Mouse (Mus musculus) ES-E14 (cell line): ENCODE results near the gene Tgfbr2. TPM values are rescaled to one million over a fixed set of nuclear protein-coding genes. Genes with fewer than 3 reads are reported as not detected.
A peak's percentile ranks its signal among the peaks of the same experiment; 100 is the strongest.

Source experiments
- DNase-seq: peaks from one replicate; pipeline ENCODE4 v3.0.0-alpha.2; 2013; ENCODE audit warnings: low read depth, low spot score
- H3K27ac ChIP-seq: 2 replicates; pipeline ENCODE4 v1.5.1; 2012; ENCODE audit warnings: low read depth, mild to moderate bottlenecking, low read length, moderate library complexity, mixed read lengths; ENCODE audit not compliant: poor library complexity, insufficient read depth, severe bottlenecking
- H3K36me3 ChIP-seq: 2 replicates; pipeline ENCODE4 v1.6.1; 2012; ENCODE audit warnings: mild to moderate bottlenecking, low read length, moderate library complexity, mixed read lengths; ENCODE audit not compliant: control insufficient read depth, poor library complexity, insufficient read depth, severe bottlenecking
- H3K4me1 ChIP-seq, 2 experiments: fragments of 150-350 bp in 1 of 2; sonication (generic) in 1 of 2; 2 replicates each; pipeline ENCODE4 v1.6.1; 2012; ENCODE audit warnings: low read length in 2 of 2, mild to moderate bottlenecking in 1 of 2, mixed read lengths in 1 of 2; ENCODE audit not compliant: control insufficient read depth in 2 of 2, insufficient read depth in 2 of 2, poor library complexity in 1 of 2
- H3K4me3 ChIP-seq, 2 experiments: fragments of 150-350 bp in 1 of 2; sonication (generic) in 1 of 2; 2 replicates each; pipeline ENCODE4 v1.5.1; 2012; ENCODE audit warnings: low read length in 2 of 2, low read depth in 1 of 2, mild to moderate bottlenecking in 1 of 2, mixed read lengths in 1 of 2; ENCODE audit not compliant: insufficient read depth in 1 of 2, poor library complexity in 1 of 2, severe bottlenecking in 1 of 2
- H3K9ac ChIP-seq: 2 replicates; pipeline ENCODE4 v1.6.1; 2012; ENCODE audit warnings: low read depth, mild to moderate bottlenecking, low read length, mixed read lengths; ENCODE audit not compliant: poor library complexity, insufficient read depth, severe bottlenecking
- H3K9me3 ChIP-seq: fragments of 150-350 bp; sonication (generic); 2 replicates; pipeline ENCODE4 v1.6.1; 2012; ENCODE audit warnings: low read depth, mild to moderate bottlenecking, low read length; ENCODE audit not compliant: control insufficient read depth, insufficient read depth
- CHD2 ChIP-seq: IDR thresholded peaks from 2 replicates; pipeline ENCODE4 v1.6.1; 2014; ENCODE audit warnings: mild to moderate bottlenecking, low read depth, low read length, inconsistent platforms
- HCFC1 ChIP-seq: IDR thresholded peaks from 2 replicates; pipeline ENCODE4 v1.6.1; 2012; ENCODE audit warnings: low read length, inconsistent platforms, borderline replicate concordance; ENCODE audit not compliant: insufficient read depth
- MAFK ChIP-seq: IDR thresholded peaks from 2 replicates; pipeline ENCODE4 v1.6.1; 2014; ENCODE audit warnings: mild to moderate bottlenecking, low read depth, low read length, inconsistent platforms; ENCODE audit not compliant: insufficient read depth
- ZC3H11A ChIP-seq: IDR thresholded peaks from 2 replicates; pipeline ENCODE4 v1.6.1; 2012; ENCODE audit warnings: low read depth, mild to moderate bottlenecking, inconsistent platforms, low read length, borderline replicate concordance
- ZNF384 ChIP-seq: IDR thresholded peaks from 2 replicates; pipeline ENCODE4 v1.6.1; 2012; ENCODE audit warnings: low read depth, low read length, inconsistent platforms
- in situ Hi-C, 2 experiments: fragments of 600-800 bp; cut with MboI; formaldehyde crosslinking; loops; one replicate each; pipeline ENCODE4 v1.15.1; 2025; ENCODE audit warnings: low sequenced_read_pairs in 2 of 2, inconsistent platforms in 1 of 2; ENCODE audit not compliant: unreplicated experiment in 2 of 2
- total RNA-seq: library from RNA; depleted of rRNA; stranded (reverse); fragments of 300-350 nt; gene quantifications from 2 replicates; pipeline ENCODE4 v1.2.3, GENCODE M21; 2012

The Tgfbr2 gene
- total RNA-seq, 1 experiment: 5.1 TPM

DNA sequence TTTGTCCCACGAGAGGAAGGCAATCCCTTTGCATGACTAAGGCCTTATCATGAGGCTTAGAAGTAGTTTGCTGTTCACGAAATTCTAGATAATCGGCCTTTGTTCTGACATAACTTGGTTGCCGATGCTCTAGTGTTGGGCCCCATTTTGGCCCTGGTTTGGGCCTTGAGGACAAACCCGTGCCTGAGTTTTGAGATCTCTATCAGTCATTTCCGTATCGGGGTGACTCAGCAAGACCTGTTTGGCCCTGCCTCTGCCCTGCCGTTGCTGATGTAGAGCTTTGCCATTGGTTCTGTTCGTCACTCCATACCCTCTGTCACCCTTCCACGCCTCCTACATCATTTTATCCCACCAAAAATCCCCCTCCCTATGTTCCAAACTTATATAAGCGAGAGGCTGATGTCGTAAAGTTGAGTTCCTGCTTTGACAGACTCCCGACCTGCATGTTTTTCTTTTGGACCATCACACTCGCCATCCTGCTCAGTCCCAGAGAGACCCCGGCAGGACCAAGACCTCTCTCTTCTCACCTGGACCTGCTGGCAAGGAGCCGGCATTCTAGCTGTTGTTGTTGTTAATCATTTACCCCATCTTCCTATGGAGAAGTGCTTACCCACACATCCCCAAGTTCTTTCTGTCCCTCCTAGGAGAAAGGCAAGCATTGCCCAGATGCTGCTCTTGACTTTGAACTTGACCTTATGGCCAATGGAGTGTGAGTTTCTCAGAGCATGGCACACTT, 33.2 kb upstream of the Tgfbr2 start:
- TF ChIP-seq ZC3H11A (no peak), MAFK (0 out of 2 replicates have a peak, but pooled peaks have one; percentile 55)
- H3K9me3 ChIP-seq: no peaks in the 10 kb centered on the region
- H3K4me3 ChIP-seq: no peak overlapping the region
- no peaks in the 10 kb centered on the region for H3K36me3 ChIP-seq
- H3K9ac ChIP-seq: no peak overlapping the region
- in situ Hi-C loops: no loop called here
- H3K27ac ChIP-seq: no peak overlapping the region
- DNase-seq: no peak
- peaks cover 0 to 2% of the 10 kb centered on the region in 2 experiments; a peak in 1 of 4 replicates for H3K4me1 ChIP-seq

DNA sequence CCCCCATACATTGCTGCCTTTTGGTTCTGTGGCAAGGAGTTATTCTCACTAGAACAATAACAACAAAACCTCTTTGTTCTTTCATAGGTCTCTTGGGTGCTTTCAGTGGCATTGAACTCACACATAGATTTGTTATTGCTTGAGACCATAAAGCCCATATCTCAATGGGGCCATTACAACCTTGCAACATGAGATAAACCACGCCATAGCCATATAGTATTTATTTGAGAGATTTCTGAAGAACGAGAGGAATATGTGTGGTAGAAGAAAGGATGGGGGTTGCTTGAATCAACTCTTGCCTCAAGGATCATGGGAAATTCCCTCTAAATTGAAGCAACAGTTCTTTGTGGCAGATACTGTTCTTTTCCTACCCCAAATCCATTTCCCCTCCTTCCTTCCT, 31.7 kb upstream of the Tgfbr2 start:
- Histone ChIP-seq H3K36me3 (no peaks in the 10 kb centered on the region), H3K9me3 (no peaks in the 10 kb centered on the region), H3K9ac (no peak overlapping the region), H3K4me1 (peaks cover 0 to 2% of the 10 kb centered on the region in 2 experiments; a peak in 1 of 4 replicates), H3K4me3 (no peak overlapping the region), H3K27ac (no peak overlapping the region)
- in situ Hi-C loops: no loop called here
- DNase-seq: no peak
- TF ChIP-seq ZC3H11A (no peak), MAFK (no peak), ZNF384 (no peak), HCFC1 (no peak), CHD2 (no peak)

DNA sequence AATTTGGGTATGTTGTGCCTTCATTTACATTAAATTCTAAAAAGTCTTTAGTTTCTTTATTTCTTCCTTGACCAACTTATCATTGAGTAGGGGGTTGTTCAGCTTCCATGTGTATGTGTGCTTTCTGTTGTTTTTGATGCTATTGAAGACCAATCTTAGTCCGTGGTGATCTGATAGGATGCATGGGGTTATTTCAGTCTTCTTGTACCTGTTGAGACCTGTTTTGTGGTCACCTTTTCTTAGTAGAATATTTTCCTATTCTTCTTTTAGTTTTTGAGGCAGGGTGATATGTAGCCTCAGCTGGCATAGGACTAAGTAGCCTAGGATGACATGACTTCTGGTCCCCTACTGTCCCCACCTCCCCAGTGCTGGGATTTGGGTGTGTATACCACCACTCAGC, 28.5 kb upstream of the Tgfbr2 start:
- no peak for DNase-seq
- no peak overlapping the region for H3K9ac ChIP-seq

DNA sequence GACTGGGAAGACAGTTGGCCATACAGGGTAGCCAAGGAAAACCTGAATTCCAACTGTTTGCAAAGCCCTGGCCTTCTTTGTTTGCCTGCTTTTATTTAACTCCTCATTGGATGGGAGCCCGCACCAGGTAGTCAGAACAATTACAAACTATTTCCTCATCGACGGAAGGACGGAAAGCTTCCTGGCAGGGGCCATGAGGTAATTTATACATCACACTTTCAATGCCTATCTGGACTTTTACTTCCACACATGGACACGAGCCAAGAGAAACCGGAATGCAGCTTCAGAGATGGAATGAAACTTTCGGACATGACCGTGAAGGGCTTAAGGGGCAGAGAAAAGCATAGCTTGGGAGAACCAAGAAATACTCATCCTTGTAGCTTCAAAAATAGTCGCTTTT, 24.0 kb upstream of the Tgfbr2 start:
- no peaks in the 10 kb centered on the region for H3K36me3 ChIP-seq
- no peak overlapping the region for H3K9ac ChIP-seq
- no peak for DNase-seq
- in situ Hi-C loops: no loop called here
- H3K4me3 ChIP-seq: no peak overlapping the region
- no peaks in the 10 kb centered on the region for H3K9me3 ChIP-seq
- no peak overlapping the region for H3K27ac ChIP-seq
- no peaks in the 10 kb centered on the region for H3K4me1 ChIP-seq
- TF ChIP-seq HCFC1 (no peak), ZNF384 (no peak), CHD2 (no peak), MAFK (no peak), ZC3H11A (no peak)

More for the DNA sequence above, 28.5 kb upstream of the Tgfbr2 start:
- Histone ChIP-seq H3K9me3 (no peaks in the 10 kb centered on the region), H3K4me3 (no peak overlapping the region), H3K36me3 (no peaks in the 10 kb centered on the region), H3K27ac (no peak overlapping the region), H3K4me1 (peaks cover 0 to 2% of the 10 kb centered on the region in 2 experiments; a peak in 1 of 4 replicates)
- in situ Hi-C loops: no loop called here
- TF ChIP-seq MAFK (no peak), ZNF384 (no peak), ZC3H11A (no peak), CHD2 (no peak), HCFC1 (no peak)

DNA sequence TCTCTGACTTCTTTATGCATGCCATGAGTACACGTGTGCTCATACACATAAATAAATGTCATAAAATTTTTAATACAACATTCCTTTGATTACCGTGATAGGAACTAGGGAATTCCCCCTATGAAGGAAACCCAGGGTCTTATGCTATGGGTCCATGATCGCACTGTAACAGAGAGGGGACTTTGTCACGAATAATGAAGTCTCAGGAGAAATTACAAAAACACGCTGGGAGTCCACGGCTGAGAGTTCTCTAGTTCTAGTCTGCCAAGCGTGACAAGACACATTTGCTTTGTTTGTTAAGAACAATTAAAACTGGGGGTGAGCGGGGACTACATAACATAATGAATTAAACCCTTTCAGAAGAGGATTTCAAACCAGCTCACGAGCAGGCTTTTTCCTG, 23.3 kb upstream of the Tgfbr2 start:
- H3K27ac ChIP-seq: no peak overlapping the region
- H3K9ac ChIP-seq: no peak overlapping the region
- no peak overlapping the region for H3K4me3 ChIP-seq
- TF ChIP-seq CHD2 (no peak), HCFC1 (no peak), MAFK (no peak), ZNF384 (no peak), ZC3H11A (no peak)
- DNase-seq: no peak
- no peaks in the 10 kb centered on the region for H3K4me1 ChIP-seq
- in situ Hi-C loops: no loop called here
- H3K36me3 ChIP-seq: no peaks in the 10 kb centered on the region
- no peaks in the 10 kb centered on the region for H3K9me3 ChIP-seq
